Mouse (Mus musculus) limb, embryonic 11.5 days (tissue): ENCODE data around the gene Mpped2. TPM values are rescaled to one million over a fixed set of nuclear protein-coding genes. Genes with fewer than 3 reads are reported as not detected.

Experiments
- ATAC-seq: fragments of 200-750 bp; cut with Nextera tagmentation; 2 replicates; pipeline ENCODE4 v1.8.0; 2017; ENCODE audit warnings: low read depth; ENCODE audit not compliant: insufficient number of reproducible peaks, low FRiP score, low TSS enrichment
- DNase-seq: peaks from one replicate; pipeline ENCODE4 v3.0.0-alpha.2; 2015; ENCODE audit warnings: low spot score
- H3K27ac ChIP-seq: fragments of 300-500 bp; sonication (generic); replicated peaks from 2 replicates; pipeline ENCODE4 v1.5.1; 2014; ENCODE audit warnings: low read depth, mild to moderate bottlenecking, low read length
- H3K27me3 ChIP-seq: fragments of 300-500 bp; sonication (generic); 2 replicates; pipeline ENCODE4 v1.6.1; 2014; ENCODE audit warnings: mild to moderate bottlenecking, low read length, mixed read lengths; ENCODE audit not compliant: control insufficient read depth, insufficient read depth
- H3K36me3 ChIP-seq: fragments of 300-500 bp; sonication (generic); 2 replicates; pipeline ENCODE4 v1.6.1; 2014; ENCODE audit warnings: mild to moderate bottlenecking, low read length, moderate library complexity, mixed read lengths; ENCODE audit not compliant: control insufficient read depth, insufficient read depth
- H3K4me1 ChIP-seq: fragments of 300-500 bp; sonication (generic); 2 replicates; pipeline ENCODE4 v1.6.1; 2014; ENCODE audit warnings: low read length, mixed read lengths; ENCODE audit not compliant: control insufficient read depth, insufficient read depth
- H3K4me2 ChIP-seq: fragments of 300-500 bp; sonication (generic); 2 replicates; pipeline ENCODE4 v1.6.1; 2014; ENCODE audit warnings: low read depth, mild to moderate bottlenecking, moderate library complexity; ENCODE audit not compliant: severe bottlenecking
- H3K4me3 ChIP-seq: fragments of 300-500 bp; sonication (generic); 2 replicates; pipeline ENCODE4 v1.5.1; 2014; ENCODE audit warnings: low read depth, low read length
- H3K9ac ChIP-seq: fragments of 300-500 bp; sonication (generic); 2 replicates; pipeline ENCODE4 v1.6.1; 2014; ENCODE audit warnings: mild to moderate bottlenecking, low read length
- H3K9me3 ChIP-seq: fragments of 300-500 bp; sonication (generic); 2 replicates; pipeline ENCODE4 v1.6.1; 2016; ENCODE audit warnings: low read length; ENCODE audit not compliant: control insufficient read depth
- WGBS: fragments of 180-500 bp; shearing (Covaris S2); extraction: QIAGEN DNeasy Blood & Tissue Kit; methylation state at CpG from one replicate; pipeline ENCODE4 v1.1.7; 2014; 5-methylcytosine and 5-hydroxymethylcytosine counted together
- polyA plus RNA-seq: library from polyadenylated mRNA; unstranded; fragments of >200 nt; fragmentation: Nextera tagmentation; extraction: Ambion mirVana; gene quantifications from 2 replicates; pipeline ENCODE4 v1.2.1, GENCODE M21; 2014

The Mpped2 gene
- polyA plus RNA-seq, 1 experiment from 2014 or later = 98.0 TPM

GRCm38 (mm10) chr2:106694567-106694885 is 1.5 kb downstream of the Mpped2 start:
- peak overlapping the region; percentile 96 for H3K4me2 ChIP-seq
- H3K4me1 ChIP-seq = peaks cover 8% of the 10 kb centered on the region
- H3K27me3 ChIP-seq = no peaks in the 10 kb centered on the region
- peak overlapping the region; percentile 99 for H3K9ac ChIP-seq
- no peak for ATAC-seq
- no peaks in the 10 kb centered on the region for H3K9me3 ChIP-seq
- no peaks in the 10 kb centered on the region for H3K36me3 ChIP-seq
- peak overlapping the region; percentile 99 for H3K27ac ChIP-seq
- no peak for DNase-seq
- peak overlapping the region; percentile 80 for H3K4me3 ChIP-seq
- WGBS = 1% methylated on average over 10 of the region's 10 CpGs

GRCm38 (mm10) chr2:106694886-106695733 is 2.0 kb downstream of the Mpped2 start:
- Histone ChIP-seq H3K9ac (peak overlapping the region; percentile 99), H3K4me1 (peaks cover 8% of the 10 kb centered on the region), H3K27me3 (no peaks in the 10 kb centered on the region), H3K9me3 (no peaks in the 10 kb centered on the region), H3K27ac (peak overlapping the region; percentile 99), H3K36me3 (no peaks in the 10 kb centered on the region), H3K4me3 (peak overlapping the region; percentile 80), H3K4me2 (peak overlapping the region; percentile 96)
- no peak; the same call in 1 of the 2 replicates for ATAC-seq
- peak; percentile 66 for DNase-seq
- under 1% methylated on average over 41 of the region's 41 CpGs for WGBS

- H3K4me1 ChIP-seq = peaks cover 8% of the 10 kb centered on the region
- H3K4me2 ChIP-seq = peak overlapping the region; percentile 96
- H3K27me3 ChIP-seq = no peaks in the 10 kb centered on the region
- no peaks in the 10 kb centered on the region for H3K9me3 ChIP-seq
- DNase-seq = no peak
- peak overlapping the region; percentile 99 for H3K9ac ChIP-seq
- WGBS = under 1% methylated on average over 13 of the region's 13 CpGs
- no peaks in the 10 kb centered on the region for H3K36me3 ChIP-seq
- peak overlapping the region; percentile 80 for H3K4me3 ChIP-seq
- ATAC-seq = no peak
- no peak overlapping the region for H3K27ac ChIP-seq
These were observed 2.6 kb downstream of the Mpped2 start for GRCm38 (mm10) chr2:106695734-106696022.

GRCm38 (mm10) chr2:106696372-106696771 is 3.3 kb downstream of the Mpped2 start:
- 86% methylated on average over 8 of the region's 8 CpGs for WGBS
- H3K4me2 ChIP-seq = peak overlapping the region; percentile 96
- H3K9ac ChIP-seq = no peak overlapping the region

GRCm38 (mm10) chr2:106705664-106706063 is 12.6 kb downstream of the Mpped2 start:
- Histone ChIP-seq H3K36me3 (no peaks in the 10 kb centered on the region), H3K4me2 (no peak overlapping the region), H3K27ac (no peak overlapping the region), H3K9ac (no peak overlapping the region), H3K4me3 (no peak overlapping the region), H3K27me3 (no peaks in the 10 kb centered on the region), H3K9me3 (no peaks in the 10 kb centered on the region), H3K4me1 (peaks cover 14% of the 10 kb centered on the region)
- no peak for DNase-seq
- 81% methylated on average over 5 of the region's 5 CpGs for WGBS
- 0 out of 2 replicates have a peak, but pooled peaks have one; percentile 7 for ATAC-seq

More at GRCm38 (mm10) chr2:106696372-106696771, 3.3 kb downstream of the Mpped2 start:
- H3K27me3 ChIP-seq = no peaks in the 10 kb centered on the region
- no peaks in the 10 kb centered on the region for H3K36me3 ChIP-seq
- H3K9me3 ChIP-seq = no peaks in the 10 kb centered on the region
- peak overlapping the region; percentile 80; the same call in 1 of the 2 replicates for H3K4me3 ChIP-seq
- no peak for ATAC-seq
- DNase-seq = no peak
- H3K4me1 ChIP-seq = peaks cover 8% of the 10 kb centered on the region
- H3K27ac ChIP-seq = no peak overlapping the region

GRCm38 (mm10) chr2:106707136-106707535 is 14.1 kb downstream of the Mpped2 start:
- peaks cover 23% of the 10 kb centered on the region for H3K4me1 ChIP-seq
- ATAC-seq = no peak

GRCm38 (mm10) chr2:106710862-106711477 is 17.9 kb downstream of the Mpped2 start:
- no peaks in the 10 kb centered on the region for H3K27me3 ChIP-seq
- no peak overlapping the region for H3K4me2 ChIP-seq
- DNase-seq = no peak
- WGBS = 15% methylated on average over 7 of the region's 7 CpGs
- no peaks in the 10 kb centered on the region for H3K36me3 ChIP-seq
- peaks cover 42% of the 10 kb centered on the region for H3K4me1 ChIP-seq
- no peaks in the 10 kb centered on the region for H3K9me3 ChIP-seq
- no peak overlapping the region; the same call in 1 of the 2 replicates for H3K27ac ChIP-seq
- no peak overlapping the region for H3K9ac ChIP-seq
- no peak overlapping the region for H3K4me3 ChIP-seq
- ATAC-seq = no peak

More at GRCm38 (mm10) chr2:106707136-106707535, 14.1 kb downstream of the Mpped2 start:
- Histone ChIP-seq H3K9ac (no peak overlapping the region), H3K9me3 (no peaks in the 10 kb centered on the region), H3K4me2 (no peak overlapping the region), H3K36me3 (no peaks in the 10 kb centered on the region), H3K27me3 (no peaks in the 10 kb centered on the region), H3K4me3 (no peak overlapping the region), H3K27ac (no peak overlapping the region)
- WGBS = 89% methylated on average over 2 of the region's 2 CpGs
- no peak for DNase-seq

- no peaks in the 10 kb centered on the region for H3K27me3 ChIP-seq
- WGBS = 25% methylated on average over 6 of the region's 6 CpGs
- ATAC-seq (peak; percentile 10; the same call in 1 of the 2 replicates), DNase-seq (no peak)
- H3K9ac ChIP-seq = no peak overlapping the region
- H3K4me1 ChIP-seq = peaks cover 42% of the 10 kb centered on the region
- no peak overlapping the region for H3K4me2 ChIP-seq
- no peaks in the 10 kb centered on the region for H3K9me3 ChIP-seq
- no peak overlapping the region for H3K4me3 ChIP-seq
- H3K36me3 ChIP-seq = no peaks in the 10 kb centered on the region
- no peak overlapping the region; the same call in 1 of the 2 replicates for H3K27ac ChIP-seq
These were observed 18.4 kb downstream of the Mpped2 start for GRCm38 (mm10) chr2:106711506-106711905.
